Mouse (Mus musculus): Measurements from ENCODE around the gene Lgsn. TPM values are rescaled to one million over a fixed set of nuclear protein-coding genes. Genes with fewer than 3 reads are reported as not detected.

Gene Lgsn
- total RNA-seq, 2 experiments from 2014 or later = not detected

GRCm38 (mm10) chr1:31205770-31206169 lies 29.6 kb downstream of the Lgsn start:
- intact Hi-C loops (cut with DNase I) = no loop called here
- DNase-seq (ENCODE audit: low spot score) = no peak

- no peak for DNase-seq (ENCODE audit: low spot score)
- intact Hi-C loops (cut with DNase I) = loop anchor here (1.0 kb wide), 1 partner anchor 127 kb away; no protein-coding TSS in a partner anchor
Measured at GRCm38 (mm10) chr1:31210144-31210543, 33.9 kb downstream of the Lgsn start.

- intact Hi-C loops (cut with DNase I) = no loop called here
- no peak for DNase-seq (ENCODE audit: low spot score)
Measured at GRCm38 (mm10) chr1:31214831-31215230, 38.6 kb downstream of the Lgsn start.

GRCm38 (mm10) chr1:31220599-31221250 lies 44.5 kb downstream of the Lgsn start:
- no peak for DNase-seq (ENCODE audit: low spot score)

GRCm38 (mm10) chr1:31222564-31222963 lies 46.4 kb downstream of the Lgsn start, which contains the start of the genes 4931428L18Rik and Pih1d3:
Gene 4931428L18Rik, minus strand, starts transcription at chr1:31222684.
Gene Pih1d3, plus strand, starts transcription at chr1:31222838.
- intact Hi-C loops (cut with DNase I) = no loop called here
- DNase-seq (ENCODE audit: low spot score) = no peak

More at GRCm38 (mm10) chr1:31220599-31221250, 44.5 kb downstream of the Lgsn start:
- intact Hi-C loops (cut with DNase I) = no loop called here

- intact Hi-C loops (cut with DNase I) = no loop called here
- no peak for DNase-seq (ENCODE audit: low spot score)
Measured at GRCm38 (mm10) chr1:31233319-31234036, 57.3 kb downstream of the Lgsn start.

Other genes with a start within 250 kb of the Lgsn start
- not detected for gene AC153137.1, start 198.4 kb upstream of the Lgsn start, total RNA-seq (2021)
- not detected for gene 4931428L18Rik, start 46.3 kb downstream of the Lgsn start, total RNA-seq (2021)
- gene Pih1d3, start 46.4 kb downstream of the Lgsn start, total RNA-seq (2021) = not detected

Data from heart, postnatal 25 days (tissue).